Mouse (Mus musculus) limb, embryonic 12.5 days (tissue): Measurements from ENCODE around the gene Zfhx3. TPM values are rescaled to one million over a fixed set of nuclear protein-coding genes. Genes with fewer than 3 reads are reported as not detected.

Source experiments
- ATAC-seq: fragments of 200-750 bp; cut with Nextera tagmentation; 2 replicates; pipeline ENCODE4 v1.8.0; 2017; ENCODE audit warnings: low read depth, moderate TSS enrichment; ENCODE audit not compliant: insufficient number of reproducible peaks, insufficient read depth, low FRiP score, low TSS enrichment
- H3K27ac ChIP-seq: fragments of 300-500 bp; sonication (generic); 2 replicates; pipeline ENCODE4 v1.5.1; 2016; ENCODE audit warnings: mild to moderate bottlenecking, moderate library complexity
- H3K27me3 ChIP-seq: fragments of 300-500 bp; sonication (generic); 2 replicates; pipeline ENCODE4 v1.6.1; 2016; ENCODE audit warnings: mild to moderate bottlenecking, moderate library complexity
- H3K36me3 ChIP-seq: fragments of 300-500 bp; sonication (generic); 2 replicates; pipeline ENCODE4 v1.6.1; 2016; ENCODE audit warnings: mild to moderate bottlenecking, moderate library complexity
- H3K4me1 ChIP-seq: fragments of 300-500 bp; sonication (generic); replicated peaks from 2 replicates; pipeline ENCODE4 v1.6.1; 2016
- H3K4me2 ChIP-seq: fragments of 300-500 bp; sonication (generic); 2 replicates; pipeline ENCODE4 v1.6.1; 2016; ENCODE audit warnings: mild to moderate bottlenecking, moderate library complexity
- H3K4me3 ChIP-seq: fragments of 300-500 bp; sonication (generic); replicated peaks from 2 replicates; pipeline ENCODE4 v1.5.1; 2016; ENCODE audit warnings: mild to moderate bottlenecking
- H3K9ac ChIP-seq: fragments of 300-500 bp; sonication (generic); replicated peaks from 2 replicates; pipeline ENCODE4 v1.6.1; 2016; ENCODE audit warnings: mild to moderate bottlenecking, moderate library complexity
- H3K9me3 ChIP-seq: fragments of 300-500 bp; sonication (generic); 2 replicates; pipeline ENCODE4 v1.6.1; 2016; ENCODE audit warnings: mild to moderate bottlenecking, moderate library complexity
- WGBS: fragments of 180-500 bp; shearing (Covaris S2); methylation state at CpG from one replicate; pipeline ENCODE4 v1.1.7; 2016; 5-methylcytosine and 5-hydroxymethylcytosine counted together
- polyA plus RNA-seq: library from polyadenylated mRNA; unstranded; fragments of >200 nt; fragmentation: Nextera tagmentation; extraction: Ambion mirVana; gene quantifications from 2 replicates; pipeline ENCODE4 v1.2.1, GENCODE M21; 2016

The Zfhx3 gene
- polyA plus RNA-seq, 1 experiment from 2014 or later, result 53.0 TPM

- under 1% methylated on average over 31 of the region's 31 CpGs for WGBS
- Histone ChIP-seq H3K27me3 (peaks cover 57% of the 10 kb centered on the region), H3K27ac (peak overlapping the region; percentile 84), H3K9ac (peak overlapping the region; percentile 57), H3K4me3 (peak overlapping the region; percentile 39), H3K4me2 (peak overlapping the region; percentile 66), H3K9me3 (no peaks in the 10 kb centered on the region), H3K4me1 (peaks cover 68% of the 10 kb centered on the region), H3K36me3 (no peaks in the 10 kb centered on the region)
- ATAC-seq, result 0 out of 2 replicates have a peak, but pooled peaks have one; percentile 13
Measured at GRCm38 (mm10) chr8:108695938-108696630, 753.6 kb downstream of the Zfhx3 start.

GRCm38 (mm10) chr8:108696631-108697410 lies 754.4 kb downstream of the Zfhx3 start:
- H3K36me3 ChIP-seq, result no peaks in the 10 kb centered on the region
- H3K4me1 ChIP-seq, result peaks cover 65% of the 10 kb centered on the region
- H3K9me3 ChIP-seq, result no peaks in the 10 kb centered on the region
- peak overlapping the region; percentile 39 for H3K4me3 ChIP-seq
- H3K9ac ChIP-seq, result peak overlapping the region; percentile 57
- peaks cover 60% of the 10 kb centered on the region for H3K27me3 ChIP-seq
- peak overlapping the region; percentile 84 for H3K27ac ChIP-seq
- peak overlapping the region; percentile 66 for H3K4me2 ChIP-seq
- 2% methylated on average over 27 of the region's 27 CpGs for WGBS
- no peak for ATAC-seq

GRCm38 (mm10) chr8:108697589-108697988 lies 755.1 kb downstream of the Zfhx3 start:
- peak overlapping the region; percentile 24; the same call in 1 of the 2 replicates for H3K27ac ChIP-seq
- 4% methylated on average over 13 of the region's 13 CpGs for WGBS

GRCm38 (mm10) chr8:108698101-108698660 lies 755.7 kb downstream of the Zfhx3 start:
- peaks cover 63% of the 10 kb centered on the region for H3K4me1 ChIP-seq

More at GRCm38 (mm10) chr8:108697589-108697988, 755.1 kb downstream of the Zfhx3 start:
- ATAC-seq, result no peak
- Histone ChIP-seq H3K4me2 (peak overlapping the region; percentile 66), H3K9me3 (no peaks in the 10 kb centered on the region), H3K4me1 (peaks cover 65% of the 10 kb centered on the region), H3K27me3 (peaks cover 60% of the 10 kb centered on the region), H3K4me3 (peak overlapping the region; percentile 9), H3K36me3 (no peaks in the 10 kb centered on the region), H3K9ac (peak overlapping the region; percentile 23; the same call in 1 of the 2 replicates)

GRCm38 (mm10) chr8:108699011-108699410 lies 756.6 kb downstream of the Zfhx3 start:
- peak overlapping the region; percentile 55 for H3K4me2 ChIP-seq
- peak overlapping the region; percentile 81 for H3K27ac ChIP-seq
- no peak for ATAC-seq
- no peak overlapping the region for H3K9ac ChIP-seq
- no peaks in the 10 kb centered on the region for H3K9me3 ChIP-seq
- H3K4me3 ChIP-seq, result peak overlapping the region; percentile 34
- no peaks in the 10 kb centered on the region for H3K36me3 ChIP-seq
- H3K4me1 ChIP-seq, result peaks cover 63% of the 10 kb centered on the region
- peaks cover 53% of the 10 kb centered on the region for H3K27me3 ChIP-seq
- 4% methylated on average over 3 of the region's 3 CpGs for WGBS

More at GRCm38 (mm10) chr8:108698101-108698660, 755.7 kb downstream of the Zfhx3 start:
- peak overlapping the region; percentile 53 for H3K27ac ChIP-seq
- H3K9me3 ChIP-seq, result no peaks in the 10 kb centered on the region
- H3K36me3 ChIP-seq, result no peaks in the 10 kb centered on the region
- H3K27me3 ChIP-seq, result peaks cover 60% of the 10 kb centered on the region
- H3K4me2 ChIP-seq, result peak overlapping the region; percentile 66
- peak overlapping the region; percentile 9 for H3K4me3 ChIP-seq
- 4% methylated on average over 5 of the region's 5 CpGs for WGBS
- 0 out of 2 replicates have a peak overlapping the region, but pooled peaks have one; percentile 27 for H3K9ac ChIP-seq
- ATAC-seq, result no peak

- Histone ChIP-seq H3K4me2 (peak overlapping the region; percentile 55), H3K36me3 (no peaks in the 10 kb centered on the region), H3K4me3 (peak overlapping the region; percentile 34), H3K27ac (peak overlapping the region; percentile 81), H3K4me1 (peaks cover 62% of the 10 kb centered on the region), H3K9me3 (no peaks in the 10 kb centered on the region), H3K27me3 (peaks cover 46% of the 10 kb centered on the region), H3K9ac (peak overlapping the region; percentile 48; the same call in 1 of the 2 replicates)
- WGBS, result 3% methylated on average over 23 of the region's 23 CpGs
- no peak for ATAC-seq
Measured at GRCm38 (mm10) chr8:108699454-108700345, 757.3 kb downstream of the Zfhx3 start.

- peaks cover 54% of the 10 kb centered on the region for H3K4me1 ChIP-seq
- no peak overlapping the region; the same call in 1 of the 2 replicates for H3K27ac ChIP-seq
- ATAC-seq, result no peak
- H3K9me3 ChIP-seq, result no peaks in the 10 kb centered on the region
- peak overlapping the region; percentile 100; the same call in 1 of the 2 replicates for H3K9ac ChIP-seq
- peak overlapping the region; percentile 61 for H3K4me2 ChIP-seq
- 16% methylated on average over 7 of the region's 7 CpGs for WGBS
- peaks cover 27% of the 10 kb centered on the region for H3K27me3 ChIP-seq
- H3K4me3 ChIP-seq, result peak overlapping the region; percentile 94
- H3K36me3 ChIP-seq, result no peaks in the 10 kb centered on the region
Measured at GRCm38 (mm10) chr8:108701381-108702175, 759.1 kb downstream of the Zfhx3 start.

GRCm38 (mm10) chr8:108702201-108702600 lies 759.8 kb downstream of the Zfhx3 start:
- Histone ChIP-seq H3K4me1 (peaks cover 58% of the 10 kb centered on the region), H3K4me2 (peak overlapping the region; percentile 61), H3K27me3 (peaks cover 24% of the 10 kb centered on the region), H3K36me3 (no peaks in the 10 kb centered on the region), H3K4me3 (peak overlapping the region; percentile 94), H3K9ac (peak overlapping the region; percentile 100), H3K9me3 (no peaks in the 10 kb centered on the region), H3K27ac (peak overlapping the region; percentile 100)
- ATAC-seq, result no peak
- 17% methylated on average over 1 of the region's 1 CpGs for WGBS

GRCm38 (mm10) chr8:108705751-108706150 lies 763.3 kb downstream of the Zfhx3 start:
- Histone ChIP-seq H3K27ac (peak overlapping the region; percentile 100), H3K4me3 (peak overlapping the region; percentile 94), H3K36me3 (no peaks in the 10 kb centered on the region), H3K9me3 (no peaks in the 10 kb centered on the region), H3K4me2 (peak overlapping the region; percentile 61), H3K27me3 (peaks cover 3% of the 10 kb centered on the region; the same call in 1 of the 2 replicates), H3K4me1 (peaks cover 60% of the 10 kb centered on the region), H3K9ac (peak overlapping the region; percentile 100)
- WGBS, result 27% methylated on average over 2 of the region's 2 CpGs
- ATAC-seq, result no peak

- Histone ChIP-seq H3K9me3 (no peaks in the 10 kb centered on the region), H3K27me3 (peaks cover 3% of the 10 kb centered on the region; the same call in 1 of the 2 replicates), H3K9ac (peak overlapping the region; percentile 100), H3K4me2 (peak overlapping the region; percentile 61), H3K36me3 (no peaks in the 10 kb centered on the region), H3K4me3 (peak overlapping the region; percentile 94), H3K27ac (peak overlapping the region; percentile 100), H3K4me1 (peaks cover 66% of the 10 kb centered on the region)
- no peak for ATAC-seq
- 52% methylated on average over 3 of the region's 3 CpGs for WGBS
Measured at GRCm38 (mm10) chr8:108706491-108706847, 764.0 kb downstream of the Zfhx3 start.
